Mouse (Mus musculus): ENCODE data around the gene Tgfa. TPM values are rescaled to one million over a fixed set of nuclear protein-coding genes. Genes with fewer than 3 reads are reported as not detected.

Gene Tgfa
- polyA plus RNA-seq, 1 experiment = 10.0 TPM

DNA sequence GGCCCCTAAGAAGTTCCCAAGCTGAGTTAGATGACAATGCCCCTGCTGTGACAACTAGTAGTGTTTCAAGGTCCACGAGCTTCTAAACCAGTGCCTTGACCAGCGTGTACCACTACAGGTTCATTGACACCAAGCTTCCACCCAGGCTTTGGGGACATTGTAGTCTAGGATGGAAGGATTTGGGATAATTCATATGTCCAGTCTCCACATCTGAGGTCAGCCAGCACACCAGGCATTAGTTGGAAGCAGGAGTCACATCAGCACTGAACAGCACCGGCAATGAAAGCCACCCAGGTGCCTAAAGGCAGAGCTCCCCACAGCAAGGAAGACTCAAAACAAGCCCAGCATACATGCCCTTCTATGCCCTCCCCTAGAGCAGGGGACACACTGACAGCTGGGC, 4.4 kb upstream of the Tgfa start:
- no peak for DNase-seq (ENCODE audit: low read depth)

DNA sequence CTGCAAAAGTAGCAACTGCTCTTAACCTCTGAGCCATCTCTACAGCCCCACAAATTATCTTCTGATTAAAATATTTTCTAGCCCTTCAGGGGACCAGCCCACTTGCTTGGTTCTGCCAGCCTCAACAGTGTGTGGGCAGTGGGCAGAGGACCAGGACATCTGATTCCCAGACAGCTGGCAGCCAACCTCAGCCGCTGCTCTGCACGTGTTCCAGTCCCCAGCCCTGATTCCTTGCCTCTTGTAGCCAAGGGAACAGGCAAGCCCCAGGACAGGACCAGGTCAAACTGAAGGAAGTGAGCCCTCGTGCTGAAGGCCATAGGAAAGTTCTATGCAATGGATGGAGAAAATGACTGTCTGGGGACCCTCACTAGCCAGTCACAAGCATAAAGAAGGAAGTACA, 2.0 kb upstream of the Tgfa start:
- no peak for TF ChIP-seq CTCF (IDR thresholded peaks at IDR 0.05; ENCODE audit: borderline replicate concordance, extremely low read depth, insufficient read depth, insufficient read length)
- TF ChIP-seq POLR2A (IDR thresholded peaks at IDR 0.05; ENCODE audit: borderline replicate concordance, extremely low read depth, insufficient read depth, insufficient read length, poor library complexity, severe bottlenecking) = no peak
- DNase-seq (ENCODE audit: low read depth) = no peak

More for the DNA sequence above, 4.4 kb upstream of the Tgfa start:
- TF ChIP-seq CTCF (IDR thresholded peaks at IDR 0.05; ENCODE audit: borderline replicate concordance, extremely low read depth, insufficient read depth, insufficient read length) (no peak), POLR2A (IDR thresholded peaks at IDR 0.05; ENCODE audit: borderline replicate concordance, extremely low read depth, insufficient read depth, insufficient read length, poor library complexity, severe bottlenecking) (no peak)

DNA sequence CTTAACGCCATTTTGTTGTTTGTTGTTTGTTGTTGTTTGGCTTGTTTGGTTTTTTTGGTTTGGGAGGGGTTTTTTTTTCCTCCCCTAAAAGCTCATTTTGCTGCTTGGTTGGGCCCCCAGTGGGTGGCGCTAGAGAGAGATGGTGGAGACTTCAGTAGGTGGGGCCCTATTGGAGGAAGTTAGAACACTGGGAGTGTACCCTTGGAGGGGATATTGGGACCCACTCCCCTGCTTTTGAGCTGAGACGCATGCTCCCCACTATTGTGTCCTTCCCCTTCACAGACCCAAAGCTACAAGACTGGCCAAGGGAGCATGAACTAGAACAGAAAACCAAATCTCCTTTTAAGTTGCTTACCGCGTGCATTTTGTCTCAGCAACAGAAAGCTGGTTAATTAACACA, 1.1 kb upstream of the Tgfa start:
- peak; percentile 42 for DNase-seq (ENCODE audit: low read depth)

DNA sequence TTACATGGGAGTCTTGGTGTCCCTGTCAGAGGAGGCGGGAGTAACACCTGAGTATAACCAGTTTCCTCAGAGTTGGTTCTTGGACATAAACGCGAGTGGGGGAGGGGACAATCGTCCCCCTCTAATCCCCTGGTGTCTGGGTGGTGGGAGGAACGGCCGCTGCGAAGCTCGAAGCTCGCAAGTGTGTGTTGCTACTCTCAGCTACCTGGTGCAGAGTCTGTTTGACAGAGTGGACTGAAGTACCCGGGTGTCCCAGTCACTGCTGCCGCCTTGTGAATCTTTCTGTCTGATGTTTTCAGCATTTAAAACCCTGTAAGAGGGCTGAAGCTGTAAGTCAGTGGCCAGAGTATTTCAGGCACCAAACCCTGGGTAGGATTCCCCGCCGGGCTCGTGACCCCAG, 1.0 kb downstream of the Tgfa start:
- TF ChIP-seq CTCF (IDR thresholded peaks at IDR 0.05; ENCODE audit: borderline replicate concordance, extremely low read depth, insufficient read depth, insufficient read length) (no peak), POLR2A (IDR thresholded peaks at IDR 0.05; ENCODE audit: borderline replicate concordance, extremely low read depth, insufficient read depth, insufficient read length, poor library complexity, severe bottlenecking) (no peak)

More for the DNA sequence above, 1.1 kb upstream of the Tgfa start:
- peak; percentile 45; the same call in 1 of the 2 replicates for TF ChIP-seq CTCF (IDR thresholded peaks at IDR 0.05; ENCODE audit: borderline replicate concordance, extremely low read depth, insufficient read depth, insufficient read length)
- no peak for TF ChIP-seq POLR2A (IDR thresholded peaks at IDR 0.05; ENCODE audit: borderline replicate concordance, extremely low read depth, insufficient read depth, insufficient read length, poor library complexity, severe bottlenecking)

DNA sequence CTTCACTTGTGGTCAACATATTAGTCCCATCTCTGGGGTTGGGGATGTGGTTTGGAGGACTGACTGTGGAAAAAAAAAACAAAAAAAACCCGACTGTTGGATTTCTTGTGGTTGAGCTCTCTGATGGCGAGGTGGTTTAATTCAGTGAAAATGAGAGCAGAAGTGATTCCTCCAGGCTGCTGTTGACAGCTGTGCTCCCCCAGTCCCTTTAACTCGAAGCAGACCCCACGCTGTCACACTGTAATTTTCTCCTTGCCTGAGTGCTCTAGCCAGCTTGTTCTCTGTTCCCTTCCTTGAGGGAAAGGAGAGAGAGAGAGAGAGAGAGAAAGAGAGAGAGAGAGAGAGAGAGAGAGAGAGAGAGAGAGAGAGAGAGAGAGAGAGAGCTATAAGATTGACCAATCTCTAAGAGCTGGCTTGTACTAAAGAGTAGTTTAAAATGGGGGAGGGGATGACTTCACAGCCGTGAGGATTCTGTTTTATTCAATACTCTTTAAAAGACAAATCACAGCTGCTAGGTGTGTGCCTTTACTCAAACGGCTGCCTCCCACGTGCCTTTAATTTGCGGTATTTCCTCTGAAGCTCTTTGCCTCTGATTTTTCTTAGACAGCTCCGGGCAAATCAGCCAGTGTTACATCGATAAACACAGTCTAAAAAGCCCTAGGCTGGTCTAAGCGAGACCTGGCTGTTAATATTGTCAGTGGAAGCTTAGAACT, 2.3 kb downstream of the Tgfa start:
- DNase-seq (ENCODE audit: low read depth) = peak; percentile 55
- TF ChIP-seq CTCF (IDR thresholded peaks at IDR 0.05; ENCODE audit: borderline replicate concordance, extremely low read depth, insufficient read depth, insufficient read length) = no peak
- TF ChIP-seq POLR2A (IDR thresholded peaks at IDR 0.05; ENCODE audit: borderline replicate concordance, extremely low read depth, insufficient read depth, insufficient read length, poor library complexity, severe bottlenecking) = no peak

More for the DNA sequence above, 1.0 kb downstream of the Tgfa start:
- peak; percentile 39 for DNase-seq (ENCODE audit: low read depth)

DNA sequence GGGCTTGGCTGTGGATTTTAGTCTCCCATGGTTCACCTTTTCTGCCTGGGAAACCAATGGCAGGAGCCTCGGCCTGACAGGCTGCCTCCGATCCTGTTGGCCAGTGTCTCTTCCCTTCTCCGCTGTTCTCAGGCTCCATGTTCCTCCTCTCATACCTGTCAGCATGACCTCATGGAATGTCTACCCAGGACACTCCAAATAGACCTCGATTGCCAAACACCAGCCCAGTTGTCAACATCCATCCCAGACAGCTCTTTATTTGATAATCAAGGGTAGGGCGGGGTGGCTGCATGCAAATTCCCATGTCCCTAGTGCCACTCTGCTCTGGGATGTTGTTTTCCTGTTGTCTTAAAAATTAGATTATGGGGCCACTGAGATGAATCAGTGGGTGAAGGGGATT, 5.9 kb downstream of the Tgfa start:
- DNase-seq (ENCODE audit: low read depth) = no peak

DNA sequence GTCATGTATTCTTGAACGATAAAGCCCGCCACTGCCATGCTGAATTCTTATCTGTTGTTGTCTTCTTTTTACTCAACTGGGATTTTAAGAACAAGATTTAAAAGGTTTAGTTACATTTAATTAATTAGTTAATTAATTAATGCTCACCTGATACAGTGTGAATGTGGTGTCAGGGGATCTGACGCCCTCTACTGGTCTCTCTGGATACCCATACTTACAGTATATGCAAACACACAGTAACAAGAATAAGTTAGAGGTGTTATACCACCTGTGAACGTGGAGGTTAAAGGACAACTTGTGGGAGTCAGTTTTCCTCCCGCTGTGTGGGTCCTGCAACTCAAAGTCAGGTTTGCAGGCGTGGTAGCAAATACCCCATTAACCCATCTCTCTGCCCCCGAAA, 8.1 kb downstream of the Tgfa start:
- no peak for TF ChIP-seq CTCF (IDR thresholded peaks at IDR 0.05; ENCODE audit: borderline replicate concordance, extremely low read depth, insufficient read depth, insufficient read length)
- no peak for TF ChIP-seq POLR2A (IDR thresholded peaks at IDR 0.05; ENCODE audit: borderline replicate concordance, extremely low read depth, insufficient read depth, insufficient read length, poor library complexity, severe bottlenecking)
- DNase-seq (ENCODE audit: low read depth) = no peak

More for the DNA sequence above, 5.9 kb downstream of the Tgfa start:
- TF ChIP-seq POLR2A (IDR thresholded peaks at IDR 0.05; ENCODE audit: borderline replicate concordance, extremely low read depth, insufficient read depth, insufficient read length, poor library complexity, severe bottlenecking) = no peak
- no peak for TF ChIP-seq CTCF (IDR thresholded peaks at IDR 0.05; ENCODE audit: borderline replicate concordance, extremely low read depth, insufficient read depth, insufficient read length)

DNA sequence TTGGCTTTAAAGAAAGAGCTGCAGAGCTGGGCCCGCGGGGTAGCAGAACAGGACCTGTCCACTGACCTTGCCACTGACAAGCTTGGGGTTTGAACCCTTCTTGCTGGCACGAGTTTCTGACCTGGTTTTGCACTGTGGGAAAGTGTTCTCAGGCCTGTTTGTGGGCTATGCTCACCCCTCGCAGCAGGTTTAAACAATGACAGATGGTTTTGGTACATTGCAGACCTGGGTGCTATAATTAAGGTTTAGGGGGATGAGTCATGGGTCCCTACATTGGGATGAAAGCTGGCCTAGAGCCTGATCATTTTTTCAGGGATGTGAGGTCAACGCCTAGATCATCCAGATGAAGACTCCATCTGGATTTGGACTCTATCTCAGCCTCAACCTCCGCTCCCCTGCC, 11.0 kb downstream of the Tgfa start:
- TF ChIP-seq CTCF (IDR thresholded peaks at IDR 0.05; ENCODE audit: borderline replicate concordance, extremely low read depth, insufficient read depth, insufficient read length) (no peak), POLR2A (IDR thresholded peaks at IDR 0.05; ENCODE audit: borderline replicate concordance, extremely low read depth, insufficient read depth, insufficient read length, poor library complexity, severe bottlenecking) (no peak)
- no peak for DNase-seq (ENCODE audit: low read depth)

DNA sequence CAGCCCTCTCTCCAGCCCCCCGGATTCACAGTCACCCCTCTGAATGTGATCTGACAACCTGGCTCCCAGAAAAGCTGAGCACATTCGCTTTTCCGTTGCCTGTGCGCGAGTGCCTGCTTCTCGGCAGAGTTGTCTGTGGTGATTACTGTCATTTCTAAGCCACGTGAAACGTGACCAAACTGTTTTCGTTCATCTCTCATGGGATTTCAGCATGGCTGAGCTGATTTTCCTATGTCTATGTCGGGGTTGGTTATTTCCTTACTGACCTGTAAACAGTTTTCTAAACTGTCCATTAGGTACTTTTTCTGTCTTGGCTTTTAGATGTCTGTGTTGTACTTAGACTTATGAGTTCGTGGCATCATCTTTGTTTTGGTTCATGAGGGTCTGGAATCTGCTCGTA, 12.0 kb downstream of the Tgfa start:
- TF ChIP-seq POLR2A (IDR thresholded peaks at IDR 0.05; ENCODE audit: borderline replicate concordance, extremely low read depth, insufficient read depth, insufficient read length, poor library complexity, severe bottlenecking) = no peak
- TF ChIP-seq CTCF (IDR thresholded peaks at IDR 0.05; ENCODE audit: borderline replicate concordance, extremely low read depth, insufficient read depth, insufficient read length) = no peak

DNA sequence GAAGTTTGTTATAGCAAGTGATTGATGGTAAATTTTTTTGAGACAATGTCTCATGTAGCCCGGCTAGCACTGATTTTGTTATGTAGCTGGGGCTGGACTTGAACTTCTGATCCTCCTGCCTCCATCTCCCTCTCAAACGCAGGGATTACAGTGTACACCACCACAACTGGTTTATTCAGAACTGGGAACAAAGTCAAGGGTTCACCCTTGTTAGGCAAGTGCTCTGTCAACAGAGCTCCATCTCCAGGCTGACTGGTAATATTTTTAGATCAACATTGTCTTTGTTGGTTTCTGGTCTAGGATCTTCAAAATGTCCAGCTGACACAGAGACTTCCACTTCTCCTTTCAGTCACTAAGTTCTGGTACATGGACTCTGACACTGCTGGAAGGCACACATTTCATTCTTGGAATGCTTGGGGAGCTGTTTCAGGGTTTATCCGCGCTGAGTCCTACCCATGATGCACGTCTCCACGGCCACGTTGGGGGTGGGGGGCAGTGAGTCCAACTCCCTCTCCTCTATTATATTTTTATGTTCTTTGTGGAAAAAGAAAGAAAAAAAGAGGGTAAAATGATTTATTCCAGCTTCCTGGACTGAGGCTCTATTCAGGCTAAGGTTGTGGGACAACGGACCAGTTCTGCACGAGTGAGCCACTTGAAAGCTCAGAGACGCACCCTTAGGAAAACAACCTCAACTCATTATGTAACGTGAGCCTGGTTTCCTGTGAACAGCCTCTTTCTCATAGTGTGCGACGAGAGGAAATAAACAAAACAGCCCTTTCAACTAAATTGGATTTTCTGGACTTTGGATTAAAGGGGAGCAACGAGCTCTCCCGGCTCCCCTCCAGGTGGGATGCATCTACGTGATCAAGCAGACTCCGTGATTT, 14.4 kb downstream of the Tgfa start:
- no peak for TF ChIP-seq CTCF (IDR thresholded peaks at IDR 0.05; ENCODE audit: borderline replicate concordance, extremely low read depth, insufficient read depth, insufficient read length)
- no peak for TF ChIP-seq POLR2A (IDR thresholded peaks at IDR 0.05; ENCODE audit: borderline replicate concordance, extremely low read depth, insufficient read depth, insufficient read length, poor library complexity, severe bottlenecking)
- DNase-seq (ENCODE audit: low read depth) = peak; percentile 53

More for the DNA sequence above, 12.0 kb downstream of the Tgfa start:
- DNase-seq (ENCODE audit: low read depth) = no peak

DNA sequence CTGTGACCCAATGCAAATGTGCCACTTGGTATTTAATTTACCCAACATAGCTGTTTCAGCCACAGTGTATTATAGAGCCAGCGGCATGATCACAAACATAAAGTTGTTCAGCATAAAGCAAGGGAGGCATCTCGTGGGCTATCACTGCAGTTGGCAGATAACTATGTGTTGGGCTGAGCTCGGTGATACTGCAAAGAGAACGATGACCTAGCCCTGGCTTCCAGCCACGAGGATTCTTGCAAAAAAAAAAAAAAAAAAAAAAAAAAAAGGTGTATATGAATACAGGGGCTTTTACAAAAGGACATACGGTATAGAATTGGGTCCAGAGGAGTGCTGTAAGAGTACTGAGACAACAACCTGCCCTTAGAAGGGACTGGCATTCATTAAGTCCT, 15.0 kb downstream of the Tgfa start:
- TF ChIP-seq CTCF (IDR thresholded peaks at IDR 0.05; ENCODE audit: borderline replicate concordance, extremely low read depth, insufficient read depth, insufficient read length) (no peak), POLR2A (IDR thresholded peaks at IDR 0.05; ENCODE audit: borderline replicate concordance, extremely low read depth, insufficient read depth, insufficient read length, poor library complexity, severe bottlenecking) (no peak)
- peak; percentile 29 for DNase-seq (ENCODE audit: low read depth)
